Mouse (Mus musculus) liver, embryonic 14.5 days (tissue): ENCODE measurements at regions not wholly inside any gene's neighbourhood (a gene's known extent, or its start where the extent isn't known, plus 50 kb on each side); places are given as distances from the start of the nearest gene placed in this dataset.

ENCODE experiments used
- CTCF ChIP-seq: IDR thresholded peaks from 2 replicates; pipeline ENCODE4 v1.5.1; 2016; ENCODE audit warnings: antibody characterized with exemption, low read depth, control low read depth
- EP300 ChIP-seq: IDR thresholded peaks from 2 replicates; pipeline ENCODE4 v1.6.1; 2016; ENCODE audit warnings: antibody characterized with exemption, low read depth

- TF ChIP-seq CTCF (peak; percentile 54), EP300 (no peak)
Measured at GRCm38 (mm10) chr6:51654991-51655390, 131.3 kb downstream of the Snx10 start.
